Mouse (Mus musculus) lung, adult 2 months (tissue): Measurements from ENCODE around the gene Rrp36.

Experiments used
- CTCF ChIP-seq: fragments of 200-500 bp; IDR thresholded peaks from 2 replicates; pipeline ENCODE4 v1.5.1; 2011; ENCODE audit warnings: mild to moderate bottlenecking, low read length, control low read depth; ENCODE audit not compliant: insufficient read depth
- POLR2A ChIP-seq: fragments of 200-500 bp; IDR thresholded peaks from 2 replicates; pipeline ENCODE4 v1.6.1; 2011; ENCODE audit warnings: low read depth, mild to moderate bottlenecking, control low read depth, low read length, borderline replicate concordance; ENCODE audit errors: extremely low read depth

GRCm38 (mm10) chr17:46721077-46721476 is 46.9 kb upstream of the Rrp36 start:
- TF ChIP-seq CTCF (no peak), POLR2A (no peak)
